Mouse (Mus musculus) heart, postnatal 4 days (tissue): Measurements from ENCODE around the gene Plppr1. TPM values are rescaled to one million over a fixed set of nuclear protein-coding genes. Genes with fewer than 3 reads are reported as not detected.

ENCODE experiments used
- DNase-seq: peaks from one replicate; pipeline ENCODE4 v3.0.0; 2021
- total RNA-seq, 2 experiments: library from RNA; stranded (reverse); gene quantifications; 2 replicates each; pipeline ENCODE4 v1.2.3; 2021

The Plppr1 gene
- total RNA-seq, 2 experiments from 2014 or later: 4.0 to 4.4 TPM

DNA sequence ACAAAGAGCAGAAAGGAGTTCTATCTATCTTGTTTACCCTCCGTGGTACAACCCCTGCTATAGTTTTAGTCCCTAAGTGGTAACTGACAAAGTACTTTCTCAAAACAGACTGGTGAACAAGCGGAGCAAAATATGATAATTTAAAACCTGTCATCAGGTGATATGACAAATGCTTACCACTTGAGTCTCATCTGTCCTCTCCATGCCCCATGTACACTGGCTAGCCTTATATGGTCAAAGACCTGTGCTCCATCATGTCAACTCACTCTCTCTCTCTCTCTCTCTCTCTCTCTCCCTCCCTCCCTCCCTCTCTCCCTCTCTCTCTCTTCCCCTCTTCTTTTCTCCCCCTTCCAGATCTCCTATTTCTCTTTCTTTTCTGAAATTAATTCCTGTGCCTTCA is 59.8 kb downstream of the Plppr1 start:
- no peak for DNase-seq

DNA sequence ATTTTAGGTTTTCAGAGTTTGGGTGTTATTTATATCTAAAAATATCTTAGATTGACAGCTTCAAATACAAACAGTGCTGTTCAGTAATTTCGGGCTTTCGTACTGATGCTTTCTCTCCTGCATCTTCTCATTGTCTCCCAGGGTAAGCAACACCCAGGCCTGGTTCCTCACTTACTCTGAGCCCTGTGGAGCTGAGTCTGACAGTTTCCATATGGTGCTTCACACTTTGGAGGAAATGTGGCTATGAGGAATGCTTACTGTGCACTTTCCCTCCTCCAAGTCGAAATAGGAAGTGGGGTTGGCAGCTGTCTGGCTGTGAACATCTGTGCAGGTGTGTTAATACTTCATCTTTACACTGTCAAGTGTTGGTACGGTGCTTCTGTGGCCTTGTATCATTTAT is 85.7 kb downstream of the Plppr1 start:
- no peak for DNase-seq

GRCm38 (mm10) chr4:49148775-49149174 is 89.7 kb downstream of the Plppr1 start:
- no peak for DNase-seq

DNA sequence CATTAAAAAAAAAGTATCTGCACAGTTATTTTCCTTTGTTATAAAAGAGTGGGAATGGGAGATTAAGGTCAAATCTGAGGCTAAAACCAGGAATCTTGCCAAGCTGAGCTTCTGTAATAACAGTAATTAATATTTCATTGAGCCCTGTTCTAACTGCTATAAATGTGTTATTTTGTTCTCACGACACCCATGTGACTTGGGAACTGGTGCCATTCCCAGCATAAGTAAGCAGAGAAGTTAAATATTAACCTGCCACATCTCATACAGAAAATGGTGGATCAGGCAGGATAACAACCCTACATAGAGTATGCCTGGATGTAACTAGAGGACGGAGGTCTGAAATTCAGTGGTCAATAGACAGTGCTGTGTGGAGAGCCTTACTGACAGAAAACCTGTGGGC is 90.2 kb downstream of the Plppr1 start:
- DNase-seq: no peak

GRCm38 (mm10) chr4:49153849-49154248 is 94.8 kb downstream of the Plppr1 start:
- DNase-seq: peak; percentile 66

DNA sequence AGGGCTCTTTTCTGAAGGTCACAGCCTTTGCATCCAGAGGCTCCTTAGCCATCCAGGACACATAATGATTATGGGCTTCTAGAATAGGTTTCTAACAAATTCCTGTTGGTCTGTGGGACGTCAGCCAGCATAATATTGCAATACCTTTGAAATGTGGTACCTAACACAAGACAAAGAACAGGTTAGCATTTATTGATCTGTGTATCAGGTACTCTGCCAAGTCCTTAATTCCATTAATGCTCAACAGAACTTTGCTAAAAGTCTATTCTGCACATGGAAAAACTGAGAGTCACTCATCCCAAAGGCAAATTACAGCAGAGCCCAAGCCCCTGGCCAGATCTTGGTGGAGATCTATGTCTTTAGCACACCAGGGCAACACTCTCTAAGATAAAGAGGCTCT is 97.7 kb downstream of the Plppr1 start:
- DNase-seq: no peak

GRCm38 (mm10) chr4:49163285-49163684 is 104.2 kb downstream of the Plppr1 start:
- DNase-seq: no peak

- DNase-seq: no peak
Measured at GRCm38 (mm10) chr4:49166391-49166790, 107.3 kb downstream of the Plppr1 start.

DNA sequence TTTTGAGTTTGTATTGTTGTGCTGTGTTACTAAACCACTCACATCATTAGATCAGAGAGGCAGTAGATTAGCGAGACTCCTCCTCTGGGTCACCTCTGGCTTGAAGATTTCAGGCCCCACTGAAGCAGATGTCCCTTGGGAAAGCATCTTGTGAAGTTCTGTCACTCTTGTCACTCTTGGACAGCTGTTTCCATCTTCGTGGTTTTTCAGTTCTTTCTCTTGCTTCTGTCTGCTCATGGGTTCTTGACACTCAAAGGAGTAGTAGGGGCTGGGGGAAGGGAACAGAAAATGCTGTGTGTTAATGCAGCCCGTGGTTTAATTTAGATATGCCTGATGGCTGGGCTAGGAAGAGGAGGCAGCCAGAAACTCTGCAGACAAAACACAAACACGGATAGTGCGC is 108.0 kb downstream of the Plppr1 start:
- DNase-seq: no peak

- peak; percentile 50 for DNase-seq
Measured at GRCm38 (mm10) chr4:49169498-49169897, 110.4 kb downstream of the Plppr1 start.

DNA sequence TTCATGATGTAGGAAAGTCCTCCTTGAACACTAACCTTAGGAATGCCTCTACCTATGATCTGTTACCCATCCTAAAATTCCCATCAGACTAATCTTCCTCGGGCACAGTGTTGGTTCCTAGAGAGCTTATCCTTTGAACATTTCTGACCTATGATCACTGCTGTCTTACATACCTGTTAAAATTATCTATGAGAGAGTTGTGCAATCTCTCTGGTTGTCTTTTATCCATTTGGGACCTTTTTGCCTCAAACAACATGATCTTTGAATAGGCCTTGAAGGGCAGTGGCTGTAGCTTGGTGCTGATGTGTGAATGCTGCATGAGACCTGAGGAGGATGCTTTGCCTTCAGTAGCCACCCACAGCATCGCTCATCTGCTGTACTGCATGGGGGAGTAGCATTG is 119.0 kb downstream of the Plppr1 start:
- no peak for DNase-seq

- DNase-seq: no peak
Measured at GRCm38 (mm10) chr4:49178891-49179290, 119.8 kb downstream of the Plppr1 start.

DNA sequence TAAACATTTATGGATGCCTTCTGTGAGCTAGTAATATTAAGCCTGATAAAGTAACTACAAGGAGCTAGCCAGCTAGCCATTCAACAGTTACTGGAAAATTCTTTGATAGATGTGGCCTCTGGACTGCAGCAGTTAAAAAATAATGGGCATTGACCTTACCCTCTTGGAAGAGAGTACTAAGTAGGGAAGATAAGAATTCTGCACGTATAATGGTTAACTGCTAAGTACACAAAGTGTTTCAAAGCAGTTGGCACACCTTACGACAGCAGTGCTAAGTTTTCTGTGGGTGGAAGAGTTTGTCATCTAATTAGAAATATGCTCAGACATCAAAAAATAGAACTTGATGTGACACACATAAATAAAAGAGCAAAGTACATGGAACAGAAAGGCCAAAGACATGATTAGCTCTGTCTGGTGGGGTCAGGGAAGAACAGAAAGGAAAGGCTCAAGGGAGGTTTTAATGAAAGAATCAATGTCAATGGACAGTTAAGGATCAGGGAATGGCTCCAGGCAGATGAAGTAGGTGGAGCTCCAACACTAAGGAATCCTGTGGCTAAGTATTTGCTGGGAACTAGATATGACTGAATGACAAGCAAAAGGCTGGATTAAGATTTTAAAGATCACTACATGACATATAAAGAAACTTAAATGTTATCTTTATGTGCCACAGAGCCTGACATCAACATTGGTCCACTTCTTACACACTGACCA is 120.6 kb downstream of the Plppr1 start:
- no peak for DNase-seq

- DNase-seq: no peak
Measured at GRCm38 (mm10) chr4:49189991-49190526, 131.0 kb downstream of the Plppr1 start.

- peak; percentile 41 for DNase-seq
Measured at GRCm38 (mm10) chr4:49197125-49197747, 138.2 kb downstream of the Plppr1 start.

GRCm38 (mm10) chr4:49210457-49210856 is 151.4 kb downstream of the Plppr1 start:
- DNase-seq: no peak

- no peak for DNase-seq
Measured at GRCm38 (mm10) chr4:49211582-49211981, 152.5 kb downstream of the Plppr1 start.

DNA sequence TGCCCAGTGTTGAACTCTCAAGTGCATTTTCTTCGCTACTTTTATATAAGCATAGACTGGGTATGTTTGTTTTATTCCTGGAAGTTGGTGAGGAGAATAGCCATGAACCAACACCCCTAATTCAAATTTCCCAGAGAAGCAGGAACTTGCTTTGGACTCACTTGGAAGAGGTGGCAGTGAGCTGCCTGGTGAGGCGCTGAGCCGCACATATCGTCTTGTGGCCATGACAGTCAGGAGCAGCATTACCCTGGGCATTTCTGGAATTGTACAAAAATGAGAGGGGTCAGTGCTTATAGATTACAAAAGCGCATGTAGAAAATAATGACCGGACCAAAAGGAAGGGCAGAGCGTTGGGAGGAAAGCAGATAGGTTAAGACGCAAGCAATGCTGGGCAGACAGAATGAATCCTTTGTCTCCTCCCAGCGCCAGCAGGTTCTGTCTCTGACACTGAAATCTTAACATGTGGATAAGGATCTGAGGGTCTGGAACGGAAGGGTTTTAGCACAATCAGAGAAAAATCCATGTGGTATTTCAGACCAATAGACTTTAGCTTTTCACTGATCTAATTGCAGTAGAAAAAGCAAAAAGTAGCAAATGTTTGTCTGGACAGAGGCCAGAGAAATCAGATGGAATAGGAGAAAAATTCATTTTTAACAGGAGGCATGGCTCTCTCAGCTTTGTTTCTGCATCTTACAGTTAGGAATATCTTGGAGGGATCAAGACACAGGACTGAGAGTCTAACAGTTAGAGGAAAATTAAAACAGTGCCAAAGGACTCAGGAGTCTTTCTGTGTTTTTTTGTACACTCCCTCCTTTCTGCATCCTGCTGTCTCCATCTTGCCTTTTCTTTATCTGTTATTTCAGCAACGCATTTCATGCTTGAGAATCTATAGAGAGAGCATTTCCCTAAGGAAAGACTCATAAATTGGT is 153.8 kb downstream of the Plppr1 start:
- no peak for DNase-seq

- no peak for DNase-seq
Measured at GRCm38 (mm10) chr4:49214341-49214740, 155.3 kb downstream of the Plppr1 start.

GRCm38 (mm10) chr4:49223501-49223900 is 164.4 kb downstream of the Plppr1 start:
- no peak for DNase-seq

DNA sequence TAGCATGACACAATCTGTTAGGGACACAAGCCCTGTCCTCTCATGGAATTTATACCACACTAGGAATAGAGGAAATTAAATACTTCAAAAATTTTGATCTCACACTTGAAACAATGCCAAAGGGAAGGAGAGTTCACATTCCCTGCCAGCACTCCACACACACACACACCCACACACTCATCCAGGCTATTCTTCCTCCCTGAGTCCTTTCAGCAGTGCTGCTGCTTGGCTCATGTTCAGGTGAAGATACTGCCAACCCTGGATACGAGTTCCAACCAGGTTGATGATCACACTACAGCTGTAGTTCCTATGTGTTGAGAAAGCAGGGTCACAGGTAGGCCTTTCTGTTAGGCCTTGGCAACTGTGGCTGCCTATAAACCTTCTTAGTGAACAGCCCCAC is 165.9 kb downstream of the Plppr1 start:
- peak; percentile 12 for DNase-seq

- DNase-seq: no peak
Measured at GRCm38 (mm10) chr4:49232206-49233031, 173.3 kb downstream of the Plppr1 start.
